Mouse (Mus musculus) c-Kit-positive CD71-negative TER-119-negative erythroid progenitor cells, embryonic 14.5 days (primary cell): Measurements from ENCODE around the gene Mgat5b.

Experiments used
- DNase-seq: peaks from one replicate; pipeline ENCODE4 v3.0.0-alpha.2; 2013; ENCODE audit warnings: low read depth

The Mgat5b gene

DNA sequence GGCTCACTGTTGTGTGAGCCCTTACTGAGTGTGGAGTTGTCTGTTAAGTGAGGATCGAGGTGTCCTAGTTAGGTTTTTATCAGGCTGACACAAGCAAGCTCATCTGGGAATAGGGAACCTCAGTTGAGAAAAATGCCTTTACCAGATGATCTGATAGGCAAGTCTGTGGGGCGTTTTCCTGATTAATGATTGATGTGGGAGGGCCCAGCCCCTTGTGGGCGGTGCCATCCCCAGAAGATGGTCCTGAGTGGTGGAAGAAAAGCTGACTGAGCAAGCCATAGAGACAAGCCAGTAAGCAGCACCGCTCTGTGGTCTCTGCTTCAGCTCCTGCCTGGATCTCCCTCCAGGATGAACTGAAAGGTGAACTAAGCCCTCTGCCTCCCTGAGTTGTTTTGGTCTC, 112.6 kb downstream of the Mgat5b start:
- DNase-seq = no peak

DNA sequence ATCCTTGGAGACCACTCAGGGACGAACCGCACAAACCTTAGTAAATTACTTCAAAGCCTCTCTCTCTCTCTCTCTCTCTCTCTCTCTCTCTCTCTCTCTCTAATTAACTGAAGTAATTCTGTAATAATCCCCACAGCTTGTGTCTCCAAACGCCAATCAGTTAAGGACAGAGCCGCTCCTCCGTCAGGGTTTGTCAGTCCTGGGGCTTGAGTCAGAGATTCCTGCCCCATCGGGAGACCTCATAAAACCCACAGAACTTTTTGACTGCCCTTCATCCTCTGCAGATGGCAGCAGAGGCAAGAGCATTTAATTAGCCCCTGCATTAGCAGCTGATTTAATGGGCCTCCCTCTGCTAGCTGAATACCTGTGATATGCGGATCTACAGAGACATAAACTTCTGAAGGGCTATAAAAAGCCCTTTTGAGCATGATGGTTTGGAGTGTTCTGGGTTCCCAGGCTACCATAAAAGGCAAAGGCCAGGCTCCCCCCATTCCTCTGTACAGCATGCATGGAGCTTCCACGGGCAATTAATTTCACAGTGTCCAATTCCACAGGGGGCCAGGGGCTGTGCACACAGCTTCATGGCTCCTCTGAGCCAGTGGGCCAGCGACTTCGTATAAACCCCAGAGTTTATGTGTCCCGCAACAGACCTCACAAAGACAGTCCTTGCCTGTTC, 117.1 kb downstream of the Mgat5b start:
- no peak for DNase-seq
